Mouse (Mus musculus) intestine, embryonic 16.5 days (tissue): ENCODE data around the gene Tarsl2. TPM values are rescaled to one million over a fixed set of nuclear protein-coding genes. Genes with fewer than 3 reads are reported as not detected.

Source experiments
- ATAC-seq: fragments of 200-750 bp; cut with Nextera tagmentation; 2 replicates; pipeline ENCODE4 v1.8.0; 2017; ENCODE audit warnings: moderate TSS enrichment, moderate library complexity
- H3K27ac ChIP-seq: fragments of 300-500 bp; sonication (generic); 2 replicates; pipeline ENCODE4 v1.5.1; 2014; ENCODE audit warnings: mild to moderate bottlenecking, low read length
- H3K27me3 ChIP-seq: fragments of 300-500 bp; sonication (generic); replicated peaks from 2 replicates; pipeline ENCODE4 v1.6.1; 2014; ENCODE audit warnings: low read length, control low read depth, mixed read lengths; ENCODE audit not compliant: control insufficient read depth, insufficient read depth
- H3K36me3 ChIP-seq: fragments of 300-500 bp; sonication (generic); 2 replicates; pipeline ENCODE4 v1.6.1; 2014; ENCODE audit warnings: low read length, control low read depth; ENCODE audit not compliant: control insufficient read depth, insufficient read depth
- H3K4me1 ChIP-seq: fragments of 300-500 bp; sonication (generic); 2 replicates; pipeline ENCODE4 v1.6.1; 2014; ENCODE audit warnings: low read length, control low read depth, mixed read lengths; ENCODE audit not compliant: control insufficient read depth, insufficient read depth
- H3K4me2 ChIP-seq: fragments of 300-500 bp; sonication (generic); 2 replicates; pipeline ENCODE4 v1.6.1; 2014; ENCODE audit warnings: low read depth, low read length, control low read depth
- H3K4me3 ChIP-seq: fragments of 300-500 bp; sonication (generic); 2 replicates; pipeline ENCODE4 v1.5.1; 2014; ENCODE audit warnings: mild to moderate bottlenecking, low read length
- H3K9ac ChIP-seq: fragments of 300-500 bp; sonication (generic); 2 replicates; pipeline ENCODE4 v1.6.1; 2014; ENCODE audit warnings: low read depth, low read length
- H3K9me3 ChIP-seq: fragments of 300-500 bp; sonication (generic); 2 replicates; pipeline ENCODE4 v1.6.1; 2016; ENCODE audit warnings: low read length, control low read depth; ENCODE audit not compliant: control insufficient read depth
- WGBS: fragments of 180-500 bp; shearing (Covaris S2); extraction: QIAGEN DNeasy Blood & Tissue Kit; methylation state at CpG from one replicate; pipeline ENCODE4 v1.1.7; 2014; 5-methylcytosine and 5-hydroxymethylcytosine counted together
- polyA plus RNA-seq: library from polyadenylated mRNA; unstranded; fragments of >200 nt; fragmentation: Nextera tagmentation; extraction: Ambion mirVana; gene quantifications from 2 replicates; pipeline ENCODE4 v1.2.1, GENCODE M21; 2015

The Tarsl2 gene
- polyA plus RNA-seq, 1 experiment from 2014 or later = 5.9 TPM

DNA sequence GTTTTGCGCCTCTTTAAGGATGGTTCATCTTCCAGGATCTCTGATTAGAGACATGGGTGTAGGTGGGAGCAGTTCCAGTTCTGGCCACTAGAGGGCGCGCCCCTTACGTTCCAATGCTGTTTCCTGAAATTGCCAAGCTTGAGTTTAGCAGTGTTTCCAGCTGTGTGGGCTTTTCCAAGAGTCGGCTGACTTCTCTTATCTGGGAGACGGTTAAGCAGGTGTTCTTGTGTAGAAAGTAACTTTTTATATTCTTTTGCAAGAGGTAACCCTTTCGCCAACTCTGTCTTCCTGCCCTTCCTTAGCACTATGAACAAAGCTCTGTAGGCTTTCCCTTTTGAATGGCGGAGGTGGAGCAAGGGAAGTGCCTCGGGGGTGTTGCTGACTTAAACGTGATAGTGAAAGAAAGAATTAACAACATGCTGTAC lies 60.1 kb downstream of the Tarsl2 start:
- peak overlapping the region; percentile 14; the same call in 1 of the 2 replicates for H3K9ac ChIP-seq
- H3K27me3 ChIP-seq = no peaks in the 10 kb centered on the region
- no peak overlapping the region for H3K27ac ChIP-seq
- peak; percentile 85 for ATAC-seq
- peaks cover 4% of the 10 kb centered on the region; the same call in 1 of the 2 replicates for H3K36me3 ChIP-seq
- peak overlapping the region; percentile 43 for H3K4me2 ChIP-seq
- WGBS = 13% methylated on average over 10 of the region's 10 CpGs
- H3K4me1 ChIP-seq = no peaks in the 10 kb centered on the region
- no peaks in the 10 kb centered on the region for H3K9me3 ChIP-seq
- peak overlapping the region; percentile 33 for H3K4me3 ChIP-seq

DNA sequence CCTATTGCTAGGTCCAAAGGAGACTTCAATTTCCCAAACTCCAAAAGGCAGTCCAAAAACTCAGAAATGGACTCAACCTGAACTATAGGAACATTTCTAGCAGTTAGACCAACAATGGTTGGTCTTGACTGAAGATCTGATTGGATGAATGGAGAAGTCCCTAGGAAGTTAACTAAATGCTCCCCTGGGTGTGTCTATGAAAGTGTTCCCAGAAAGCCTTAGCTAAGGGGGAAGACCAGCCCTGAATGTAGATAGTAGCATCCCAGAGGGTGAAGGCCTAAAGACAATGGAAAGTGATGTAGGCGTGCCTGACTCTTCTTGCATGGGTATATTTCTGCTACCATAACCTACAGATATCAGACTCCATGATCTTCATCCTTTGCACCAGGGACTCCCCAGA lies 63.8 kb downstream of the Tarsl2 start:
- Histone ChIP-seq H3K4me1 (no peaks in the 10 kb centered on the region), H3K9ac (no peak overlapping the region), H3K27me3 (no peaks in the 10 kb centered on the region), H3K4me3 (no peak overlapping the region), H3K9me3 (no peaks in the 10 kb centered on the region), H3K36me3 (no peaks in the 10 kb centered on the region), H3K27ac (no peak overlapping the region), H3K4me2 (no peak overlapping the region)
- 85% methylated on average over 1 of the region's 1 CpGs for WGBS
- no peak for ATAC-seq

- Histone ChIP-seq H3K9me3 (no peaks in the 10 kb centered on the region), H3K27me3 (no peaks in the 10 kb centered on the region), H3K4me2 (no peak overlapping the region), H3K9ac (no peak overlapping the region), H3K36me3 (no peaks in the 10 kb centered on the region), H3K4me3 (no peak overlapping the region), H3K4me1 (no peaks in the 10 kb centered on the region), H3K27ac (no peak overlapping the region)
- WGBS = 85% methylated on average over 3 of the region's 3 CpGs
- no peak for ATAC-seq
Measured at GRCm38 (mm10) chr7:65710301-65710700, 65.6 kb downstream of the Tarsl2 start.

DNA sequence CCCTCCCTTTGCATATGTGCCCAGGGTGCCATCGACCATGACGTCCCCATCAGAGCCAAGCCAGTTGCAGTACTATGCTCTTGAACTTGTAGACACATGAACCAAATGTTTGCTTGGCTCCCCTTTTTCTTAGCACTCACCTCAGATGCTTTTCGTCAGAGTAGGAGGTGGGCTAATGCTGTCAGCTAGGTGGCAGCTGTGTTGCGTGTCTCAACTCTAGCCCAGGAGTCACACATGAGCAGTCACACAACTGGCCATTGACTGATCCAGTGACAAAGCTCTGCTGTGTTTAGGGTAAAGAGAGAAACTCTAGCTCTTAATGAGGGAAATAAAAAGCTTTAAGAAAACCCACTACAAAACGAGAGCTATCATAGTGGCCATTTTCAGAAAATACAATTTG lies 69.1 kb downstream of the Tarsl2 start:
- Histone ChIP-seq H3K9ac (no peak overlapping the region), H3K36me3 (no peaks in the 10 kb centered on the region), H3K9me3 (no peaks in the 10 kb centered on the region), H3K27me3 (no peaks in the 10 kb centered on the region), H3K27ac (no peak overlapping the region), H3K4me1 (no peaks in the 10 kb centered on the region), H3K4me3 (no peak overlapping the region), H3K4me2 (no peak overlapping the region)
- WGBS = 73% methylated on average over 5 of the region's 5 CpGs
- no peak for ATAC-seq

- Histone ChIP-seq H3K9me3 (no peaks in the 10 kb centered on the region), H3K4me1 (no peaks in the 10 kb centered on the region), H3K4me3 (no peak overlapping the region), H3K4me2 (no peak overlapping the region), H3K27me3 (no peaks in the 10 kb centered on the region), H3K9ac (no peak overlapping the region), H3K27ac (no peak overlapping the region), H3K36me3 (no peaks in the 10 kb centered on the region)
- ATAC-seq = no peak
- WGBS = 74% methylated on average over 4 of the region's 4 CpGs
Measured at GRCm38 (mm10) chr7:65714304-65714703, 69.6 kb downstream of the Tarsl2 start.

DNA sequence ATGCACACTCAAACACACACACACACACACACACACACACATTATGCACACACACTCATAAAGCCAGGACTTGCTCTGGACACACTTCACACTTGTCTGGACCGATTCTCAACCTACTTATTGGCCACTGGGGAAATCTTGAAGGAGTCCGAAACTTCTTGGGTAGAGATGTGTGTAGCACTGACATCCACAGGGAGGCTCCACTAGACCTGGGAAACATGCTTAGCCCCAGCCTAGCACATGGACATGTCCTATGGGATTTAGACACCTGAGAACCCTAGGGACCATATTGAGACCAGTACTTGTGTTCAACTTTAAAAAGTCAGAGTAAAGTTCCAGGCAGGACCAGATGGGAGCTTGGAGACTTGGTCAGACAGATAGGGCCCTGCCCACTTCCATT lies 89.3 kb downstream of the Tarsl2 start:
- no peak overlapping the region for H3K27ac ChIP-seq
- H3K4me1 ChIP-seq = no peaks in the 10 kb centered on the region
- ATAC-seq = no peak
- no peak overlapping the region for H3K4me3 ChIP-seq
- WGBS = 75% methylated on average over 2 of the region's 2 CpGs
- H3K36me3 ChIP-seq = no peaks in the 10 kb centered on the region
- no peak overlapping the region for H3K9ac ChIP-seq
- H3K9me3 ChIP-seq = no peaks in the 10 kb centered on the region
- H3K27me3 ChIP-seq = no peaks in the 10 kb centered on the region
- no peak overlapping the region for H3K4me2 ChIP-seq

DNA sequence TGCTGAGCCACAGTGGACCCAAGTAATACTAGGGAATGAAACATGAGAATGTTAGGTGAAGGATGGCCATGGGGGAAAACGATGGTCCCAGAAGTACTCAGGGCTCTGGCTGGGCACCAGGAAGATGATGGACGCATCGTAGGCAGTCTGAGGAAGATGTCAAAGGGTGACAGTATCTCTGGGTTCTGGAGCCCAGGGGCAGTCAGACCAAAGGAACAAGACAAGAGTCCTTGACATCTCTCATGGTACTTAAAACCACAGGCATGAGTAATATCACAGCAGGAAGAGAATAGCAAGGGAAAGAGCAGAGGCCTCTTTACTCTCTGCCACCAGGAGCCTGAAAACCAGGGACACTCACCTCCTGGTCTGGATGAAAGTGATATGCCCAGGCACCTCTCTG lies 90.6 kb downstream of the Tarsl2 start:
- Histone ChIP-seq H3K36me3 (no peaks in the 10 kb centered on the region), H3K9me3 (no peaks in the 10 kb centered on the region), H3K4me1 (no peaks in the 10 kb centered on the region), H3K9ac (no peak overlapping the region), H3K4me2 (no peak overlapping the region), H3K27ac (no peak overlapping the region), H3K4me3 (no peak overlapping the region), H3K27me3 (no peaks in the 10 kb centered on the region)
- 90% methylated on average over 3 of the region's 3 CpGs for WGBS
- no peak for ATAC-seq

DNA sequence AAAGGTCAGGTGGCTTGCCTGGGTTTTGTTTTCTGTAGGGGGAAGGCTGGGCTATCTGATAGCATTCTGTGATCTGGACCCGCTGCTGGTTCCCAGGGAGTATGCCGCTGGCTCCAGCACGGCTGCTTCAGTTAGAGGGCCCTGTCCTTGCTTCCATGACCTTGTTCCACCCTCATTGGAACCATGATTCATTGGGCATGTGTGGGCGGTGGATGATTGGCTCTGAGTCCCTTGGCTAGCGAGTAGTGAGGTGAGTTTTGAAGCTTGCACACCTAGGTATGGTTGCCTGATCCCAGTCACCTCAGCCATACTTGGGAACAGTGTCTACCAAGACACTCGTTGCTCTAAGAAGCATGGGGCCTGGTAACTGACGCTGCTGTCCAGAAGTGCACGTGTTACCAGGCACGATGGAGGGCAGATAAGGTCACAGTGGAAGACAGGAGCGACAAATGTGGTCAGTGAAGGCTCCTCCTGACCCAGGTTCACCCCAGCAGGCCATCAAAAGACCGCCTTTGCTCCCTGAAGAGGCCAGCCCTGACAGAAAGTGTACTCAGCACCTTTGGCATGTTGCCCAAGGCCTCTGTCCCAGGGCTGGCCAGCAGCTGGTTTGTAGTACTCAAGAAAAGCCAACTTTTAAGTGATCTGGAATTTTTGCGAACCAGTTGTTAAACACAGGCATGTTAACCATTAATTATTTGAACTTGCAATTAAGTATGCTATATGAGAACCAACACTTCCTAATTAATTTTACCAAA lies 92.8 kb downstream of the Tarsl2 start:
- H3K9me3 ChIP-seq = no peaks in the 10 kb centered on the region
- H3K36me3 ChIP-seq = no peaks in the 10 kb centered on the region
- H3K27me3 ChIP-seq = no peaks in the 10 kb centered on the region
- H3K4me3 ChIP-seq = no peak overlapping the region
- 60% methylated on average over 12 of the region's 12 CpGs for WGBS
- no peak overlapping the region for H3K9ac ChIP-seq
- peak; percentile 74 for ATAC-seq
- H3K4me1 ChIP-seq = no peaks in the 10 kb centered on the region
- H3K4me2 ChIP-seq = no peak overlapping the region
- H3K27ac ChIP-seq = no peak overlapping the region
